Mouse (Mus musculus) thymus, adult 2 months (tissue): ENCODE data around the gene Vmn1r21. TPM values are rescaled to one million over a fixed set of nuclear protein-coding genes. Genes with fewer than 3 reads are reported as not detected.
"Not testable (repeated sequence)": the region's sequence is repeated elsewhere in the genome, so short reads cannot be mapped to it uniquely, and the experiment has no call there.

Experiments
- DNase-seq: peaks from one replicate; pipeline ENCODE4 v3.0.0; 2021
- H3K27ac ChIP-seq: fragments of 200-500 bp; 2 replicates; pipeline ENCODE4 v1.5.1; 2012; ENCODE audit warnings: low read length, control low read depth; ENCODE audit not compliant: control insufficient read depth, insufficient read depth
- H3K27me3 ChIP-seq: fragments of 200-500 bp; 2 replicates; pipeline ENCODE4 v1.6.1; 2012; ENCODE audit warnings: mild to moderate bottlenecking, low read length, moderate library complexity, mixed read lengths; ENCODE audit not compliant: control insufficient read depth, insufficient read depth
- H3K36me3 ChIP-seq: fragments of 200-500 bp; 2 replicates; pipeline ENCODE4 v1.6.1; 2012; ENCODE audit warnings: mild to moderate bottlenecking, low read length, moderate library complexity; ENCODE audit not compliant: control insufficient read depth, insufficient read depth
- H3K4me1 ChIP-seq: fragments of 200-500 bp; replicated peaks from 2 replicates; pipeline ENCODE4 v1.6.1; 2012; ENCODE audit warnings: low read length; ENCODE audit not compliant: control insufficient read depth, insufficient read depth
- H3K4me3 ChIP-seq: fragments of 200-500 bp; 2 replicates; pipeline ENCODE4 v1.5.1; 2012; ENCODE audit warnings: mild to moderate bottlenecking, low read length, control low read depth, moderate library complexity; ENCODE audit not compliant: control insufficient read depth, insufficient read depth
- CTCF ChIP-seq: fragments of 200-500 bp; IDR thresholded peaks from 2 replicates; pipeline ENCODE4 v1.5.1; 2012; ENCODE audit warnings: mild to moderate bottlenecking, control low read depth, low read length, moderate library complexity, borderline replicate concordance; ENCODE audit not compliant: control insufficient read depth, poor library complexity, insufficient read depth; ENCODE audit errors: extremely low read depth
- POLR2A ChIP-seq: fragments of 200-500 bp; IDR thresholded peaks from 2 replicates; pipeline ENCODE4 v1.6.1; 2012; ENCODE audit warnings: mild to moderate bottlenecking, low read length, control low read depth, moderate library complexity; ENCODE audit not compliant: control insufficient read depth, poor library complexity, insufficient read depth; ENCODE audit errors: extremely low read depth
- WGBS: fragments of 180-500 bp; shearing (Covaris S2); methylation state at CpG from one replicate; pipeline ENCODE4 v1.1.7; 2018; 5-methylcytosine and 5-hydroxymethylcytosine counted together
- polyA plus RNA-seq: library from polyadenylated mRNA; depleted of rRNA; stranded (reverse); fragments of >200 nt; gene quantifications from 2 replicates; pipeline ENCODE4 v1.2.3, GENCODE M21; 2012; rRNA removed

Vmn1r21 gene
- not detected in 2 replicates for polyA plus RNA-seq

DNA sequence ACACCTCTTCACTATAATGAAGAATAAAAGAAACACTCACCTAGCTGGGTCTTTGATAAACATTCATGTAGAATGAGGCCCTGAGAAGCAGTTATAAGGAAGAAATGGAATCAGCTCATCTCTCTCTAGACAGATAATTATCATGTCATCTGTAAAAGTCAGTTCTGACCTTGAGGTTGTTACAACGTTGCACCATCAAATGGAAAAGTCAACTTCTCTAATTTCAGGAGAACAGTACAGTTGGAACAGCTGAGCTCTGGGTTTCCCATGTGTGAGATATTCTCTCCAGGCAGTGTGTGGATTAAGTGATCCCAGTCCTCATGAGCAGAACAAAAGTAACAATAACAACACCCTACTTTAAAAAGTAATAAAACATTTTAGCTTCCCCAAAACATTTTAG lies at the start of gene Vmn1r21:
Gene Vmn1r21 (minus strand): TSS at position 58 of the 400 bp plus-strand sequence.
- DNase-seq: no peak

DNA sequence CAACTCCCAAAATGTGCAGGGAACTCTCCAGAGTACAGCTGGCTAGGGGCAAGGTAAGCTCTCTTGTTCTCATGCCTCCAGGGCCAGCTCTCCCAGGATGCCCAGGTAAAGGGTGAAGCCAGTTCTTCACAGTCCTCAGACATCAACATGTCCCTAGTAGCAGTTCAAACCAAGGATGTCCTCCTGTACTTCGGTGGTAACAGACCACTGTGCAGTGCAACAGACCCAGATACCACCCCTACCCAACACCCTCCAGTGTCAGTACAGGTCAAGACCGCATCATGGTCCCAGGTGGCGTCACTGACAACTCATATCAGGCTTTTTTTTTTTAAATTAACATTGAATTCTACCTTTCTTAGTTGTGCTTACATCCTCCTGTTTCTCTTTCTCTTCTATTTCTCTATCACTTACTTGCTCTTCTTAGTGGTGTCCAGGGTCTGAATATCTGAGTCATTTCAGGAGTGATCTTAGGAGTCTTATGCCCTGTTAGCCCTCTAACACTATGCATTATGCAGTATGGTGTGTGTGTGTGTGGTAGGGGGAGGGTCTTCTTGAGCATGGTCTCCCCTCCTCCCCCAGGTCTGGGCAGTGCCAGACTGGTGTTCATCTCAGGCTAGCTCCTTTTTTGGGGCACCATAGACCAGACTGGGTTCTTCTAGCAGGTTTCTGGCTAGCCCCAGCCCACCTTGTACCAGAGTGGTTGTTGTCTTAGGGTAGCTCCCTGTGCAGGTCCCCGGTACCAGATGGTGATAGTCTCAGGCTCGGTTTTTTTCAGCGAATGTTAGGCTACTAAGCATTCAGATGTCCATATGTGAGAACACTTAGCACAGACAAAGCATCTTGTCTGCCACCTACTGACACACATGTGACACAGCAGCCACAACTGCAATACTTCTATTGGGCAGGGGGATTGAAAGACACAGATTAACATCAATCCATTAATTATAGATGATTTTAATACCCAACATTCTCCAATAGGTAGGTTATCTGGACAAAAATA lies 9.2 kb upstream of the Vmn1r21 start:
- 48% methylated on average over 6 of the region's 6 CpGs for WGBS
- no peak overlapping the region for H3K4me3 ChIP-seq
- DNase-seq: peak; percentile 19
- no peaks in the 10 kb centered on the region for H3K36me3 ChIP-seq
- H3K27ac ChIP-seq: no peak overlapping the region
- H3K27me3 ChIP-seq: no peaks in the 10 kb centered on the region
- TF ChIP-seq POLR2A: no peak
- no peak for TF ChIP-seq CTCF
- H3K4me1 ChIP-seq: no peaks in the 10 kb centered on the region

More for the DNA sequence above, at the start of gene Vmn1r21:
- no peak within 1 kb of the TSS for H3K4me3 ChIP-seq
- H3K27me3 ChIP-seq: no peaks in the 10 kb centered on the region
- TF ChIP-seq POLR2A (no peak), CTCF (no peak)
- WGBS: 79% methylated on average over 1 of the region's 1 CpGs
- no peaks in the 10 kb centered on the region for H3K36me3 ChIP-seq
- no peak within 1 kb of the TSS for H3K27ac ChIP-seq
- no peaks in the 10 kb centered on the region for H3K4me1 ChIP-seq

DNA sequence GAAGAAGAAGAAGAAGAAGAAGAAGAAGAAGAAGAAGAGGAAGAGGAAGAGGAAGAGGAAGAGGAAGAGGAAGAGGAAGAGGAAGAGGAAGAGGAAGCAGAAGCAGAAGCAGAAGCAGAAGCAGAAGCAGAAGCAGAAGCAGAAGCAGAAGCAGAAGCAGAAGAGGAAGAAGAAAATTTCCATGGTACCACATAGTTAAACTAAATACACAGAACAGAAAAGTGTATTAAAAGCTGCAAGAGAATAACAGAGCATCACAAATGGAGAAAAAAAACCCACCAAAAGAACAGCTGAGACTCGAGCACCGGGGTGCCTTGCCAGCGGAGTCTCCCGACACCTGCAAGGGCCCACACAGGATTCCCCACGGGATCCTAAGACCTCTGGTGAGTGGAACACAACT lies 1.0 kb upstream of the Vmn1r21 start:
- H3K4me1 ChIP-seq, H3K27ac ChIP-seq, H3K36me3 ChIP-seq, DNase-seq, H3K27me3 ChIP-seq, H3K4me3 ChIP-seq: not testable (repeated sequence)
- 96% methylated on average over 5 of the region's 5 CpGs for WGBS

DNA sequence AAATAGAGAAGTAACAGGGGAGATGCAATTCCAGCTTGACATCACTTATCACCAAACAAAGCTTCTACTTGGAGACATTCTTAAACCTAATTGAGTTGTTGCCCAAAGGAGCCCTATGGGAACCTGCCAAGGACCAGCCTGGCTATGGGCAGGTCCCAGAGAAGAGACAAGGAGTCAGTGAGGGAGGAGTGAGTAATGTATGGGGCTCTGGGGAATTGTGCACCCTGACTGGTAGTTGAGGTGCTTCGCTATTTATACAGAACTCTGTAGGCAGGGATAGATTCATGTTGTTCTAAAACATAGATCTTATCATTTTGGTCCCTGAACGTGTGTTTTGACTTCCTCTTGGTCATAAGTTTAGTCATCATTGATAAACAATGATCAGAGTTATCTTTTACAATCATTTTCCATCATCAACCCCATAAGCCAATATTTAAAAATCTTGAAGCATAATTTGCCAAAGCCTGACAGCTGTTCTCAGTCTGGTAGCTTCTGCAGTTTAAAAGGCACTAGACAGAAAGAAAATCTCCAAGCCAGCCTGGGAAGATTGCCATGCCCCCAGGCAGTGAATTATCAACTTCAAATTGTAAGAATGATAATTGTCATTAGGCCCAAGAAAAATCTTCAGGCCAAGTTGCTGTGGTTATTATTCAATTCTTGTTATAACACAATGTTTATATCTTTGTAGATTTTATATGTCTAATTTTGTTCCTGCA lies 10.3 kb downstream of the Vmn1r21 start:
- Histone ChIP-seq H3K36me3 (no peaks in the 10 kb centered on the region), H3K4me3 (no peak overlapping the region), H3K27me3 (no peaks in the 10 kb centered on the region), H3K4me1 (no peaks in the 10 kb centered on the region), H3K27ac (no peak overlapping the region)
- no peak for DNase-seq
- 67% methylated on average over 2 of the region's 2 CpGs for WGBS
- TF ChIP-seq POLR2A (no peak), CTCF (no peak)

DNA sequence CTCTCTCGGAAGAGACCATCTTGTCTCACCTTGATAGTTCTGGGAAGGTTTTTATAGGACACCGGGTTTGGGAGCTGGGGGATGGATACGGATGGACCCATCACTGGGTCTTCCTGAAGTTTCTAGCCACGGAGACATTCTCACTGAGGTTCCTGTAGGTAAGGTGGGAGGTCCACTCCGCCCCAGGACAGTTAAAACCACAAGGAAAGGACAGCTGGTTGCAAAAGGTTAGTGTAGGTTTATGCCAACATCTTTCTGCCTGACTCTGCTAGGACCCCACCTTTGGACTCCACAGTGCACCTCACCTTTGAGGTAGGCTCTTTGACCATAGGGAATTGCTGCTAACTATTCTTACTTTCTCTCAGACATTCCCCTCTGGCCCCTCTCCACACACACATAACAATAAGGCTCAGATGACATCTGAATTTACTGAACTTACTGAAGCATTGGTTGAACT lies 24.9 kb downstream of the Vmn1r21 start:
- Histone ChIP-seq H3K27ac (no peak overlapping the region), H3K4me3 (peak overlapping the region; percentile 92), H3K27me3 (no peaks in the 10 kb centered on the region), H3K36me3 (no peaks in the 10 kb centered on the region), H3K4me1 (peaks cover 3% of the 10 kb centered on the region)
- 11% methylated on average over 5 of the region's 5 CpGs for WGBS
- DNase-seq: no peak
- TF ChIP-seq CTCF (no peak), POLR2A (0 out of 2 replicates have a peak, but pooled peaks have one; percentile 10)

- peak; percentile 68 for DNase-seq
- Histone ChIP-seq H3K36me3 (no peaks in the 10 kb centered on the region), H3K4me3 (peak within 1 kb of the TSS; percentile 92), H3K27me3 (no peaks in the 10 kb centered on the region), H3K27ac (peak within 1 kb of the TSS; percentile 30), H3K4me1 (peaks cover 3% of the 10 kb centered on the region)
- TF ChIP-seq CTCF (no peak; the same call in 1 of the 2 replicates), POLR2A (peak; percentile 66; the same call in 1 of the 2 replicates)
- under 1% methylated on average over 87 of the region's 87 CpGs for WGBS
Observed at GRCm38 (mm10) chr6:57824422-57825258, 25.5 kb downstream of the Vmn1r21 start, which contains the start of gene Vopp1. TSS of gene Vopp1 (minus strand) at chr6:57825159.
